Mouse (Mus musculus): Measurements from ENCODE around the gene Cth.

GRCm38 (mm10) chr3:157852806-157853205, 72.1 kb downstream of the Cth start:
- TF ChIP-seq CTCF (IDR thresholded peaks at IDR 0.05; ENCODE audit: low read depth, low read length) (no peak), GATA1 (IDR thresholded peaks at IDR 0.05; ENCODE audit: borderline replicate concordance, low read length) (no peak), TAL1 (conservative IDR thresholded peaks at IDR 0.05; ENCODE audit: low read depth, low read length) (no peak), POLR2AphosphoS5 (IDR thresholded peaks at IDR 0.05; ENCODE audit: insufficient replicate concordance, low read depth, low read length) (no peak), GATA2 (IDR thresholded peaks at IDR 0.05; ENCODE audit: borderline replicate concordance, low read depth, low read length) (no peak)
